Mouse (Mus musculus): ENCODE measurements at regions not wholly inside any gene's neighbourhood (a gene's known extent, or its start where the extent isn't known, plus 50 kb on each side); places are given as distances from the start of the nearest gene placed in this dataset.

DNA sequence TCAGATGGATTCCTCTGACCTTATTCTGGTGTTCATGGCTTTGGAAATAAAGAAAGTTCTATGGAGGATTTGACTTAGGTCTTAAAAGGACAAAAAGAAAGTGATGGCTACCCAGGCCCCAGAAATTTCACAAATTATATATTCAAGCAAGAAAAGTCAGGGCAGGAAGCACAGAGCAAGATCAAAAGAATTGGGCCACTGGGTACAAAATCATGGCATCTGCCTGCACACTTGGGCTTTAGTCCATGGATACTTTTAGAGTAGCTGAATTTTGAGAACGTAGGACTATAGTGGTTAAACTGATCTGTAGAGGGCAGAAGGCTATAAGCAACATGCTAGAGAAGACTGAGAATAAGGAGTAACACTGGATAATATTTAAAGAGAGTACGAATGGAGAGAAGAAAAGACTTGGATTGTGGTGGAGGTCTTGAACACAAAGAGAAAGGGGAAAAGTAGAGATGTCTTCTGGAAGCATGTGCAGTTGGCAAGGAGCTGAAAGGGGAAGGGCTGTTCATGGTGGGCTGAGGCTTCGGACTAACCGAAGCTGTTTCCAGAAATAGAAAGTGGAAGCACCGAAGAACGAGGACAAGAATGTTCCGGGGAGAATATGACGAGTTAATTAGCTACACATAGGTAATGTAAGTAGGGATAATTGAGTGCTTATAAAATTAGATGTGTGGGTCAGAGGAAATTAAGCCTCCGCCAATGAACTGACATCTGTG lies 168.2 kb upstream of the Itga4 start:
- DNase-seq: peak; percentile 25 to 28

DNA sequence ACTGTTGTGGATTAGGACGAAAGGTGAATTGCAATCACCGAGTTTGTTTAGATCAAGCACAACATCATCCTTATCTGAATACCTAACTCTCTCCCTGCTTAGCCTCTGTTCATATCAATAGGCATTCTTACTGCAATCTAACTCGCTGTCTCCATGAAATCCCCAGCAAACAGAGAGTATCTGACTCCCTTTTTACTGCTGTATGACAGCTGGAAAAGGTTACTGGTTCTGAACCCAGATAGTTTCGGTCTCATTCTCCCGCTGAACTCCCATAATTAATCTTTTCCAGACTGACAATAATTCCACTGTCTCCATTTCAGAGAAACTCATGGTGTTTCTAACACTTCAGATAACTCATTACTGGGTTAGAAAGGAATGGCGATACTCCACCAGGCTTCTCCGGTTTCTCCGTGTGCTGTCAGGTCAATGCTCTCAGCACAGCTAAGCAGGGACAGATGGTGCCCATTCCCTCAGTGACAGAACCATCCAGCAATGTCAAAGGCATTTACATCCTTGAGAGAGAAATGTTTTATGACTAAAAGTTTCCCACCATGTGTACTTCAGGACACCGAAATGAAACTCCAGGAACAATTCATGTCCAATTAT lies 167.5 kb upstream of the Itga4 start:
- peak; percentile 53 to 58 for DNase-seq

DNA sequence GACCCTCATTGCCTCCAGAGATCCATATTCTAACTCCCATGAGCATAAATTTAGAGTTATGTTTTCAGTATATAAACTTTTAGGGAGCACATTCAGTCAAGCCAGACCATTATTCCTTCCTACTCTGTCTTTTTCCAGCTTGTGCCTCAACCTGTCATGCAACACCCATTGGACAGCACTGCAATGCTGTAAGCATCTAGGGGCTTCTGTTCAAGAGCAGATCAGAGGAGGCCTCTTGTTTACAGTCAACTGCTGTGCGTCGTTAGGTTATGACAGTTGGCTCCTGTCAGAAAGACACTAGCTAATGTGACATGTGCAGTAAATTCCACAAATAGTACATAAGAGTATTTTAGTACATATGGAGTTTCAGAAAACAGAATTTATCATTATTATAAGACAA lies 165.0 kb upstream of the Itga4 start:
- no peak for DNase-seq

DNA sequence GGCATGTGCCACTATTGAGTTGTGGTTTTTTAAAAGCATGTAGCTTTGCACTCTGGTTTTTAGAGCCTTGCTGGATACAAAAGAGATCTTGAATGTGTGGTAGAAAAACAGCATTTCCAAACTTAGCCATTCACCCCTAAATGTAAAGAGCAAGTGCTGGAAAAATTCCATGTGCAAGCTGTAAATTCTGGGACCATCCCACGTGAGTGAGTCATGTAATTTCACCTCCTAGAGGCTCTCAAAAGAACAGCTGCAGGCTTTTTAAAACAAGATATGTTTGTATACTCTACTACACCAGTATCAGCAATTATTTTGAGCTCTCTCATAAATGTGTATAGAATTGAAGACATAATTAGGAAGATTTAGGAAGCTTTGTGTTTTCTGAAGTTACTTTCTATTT lies 160.9 kb upstream of the Itga4 start:
- DNase-seq: no peak

DNA sequence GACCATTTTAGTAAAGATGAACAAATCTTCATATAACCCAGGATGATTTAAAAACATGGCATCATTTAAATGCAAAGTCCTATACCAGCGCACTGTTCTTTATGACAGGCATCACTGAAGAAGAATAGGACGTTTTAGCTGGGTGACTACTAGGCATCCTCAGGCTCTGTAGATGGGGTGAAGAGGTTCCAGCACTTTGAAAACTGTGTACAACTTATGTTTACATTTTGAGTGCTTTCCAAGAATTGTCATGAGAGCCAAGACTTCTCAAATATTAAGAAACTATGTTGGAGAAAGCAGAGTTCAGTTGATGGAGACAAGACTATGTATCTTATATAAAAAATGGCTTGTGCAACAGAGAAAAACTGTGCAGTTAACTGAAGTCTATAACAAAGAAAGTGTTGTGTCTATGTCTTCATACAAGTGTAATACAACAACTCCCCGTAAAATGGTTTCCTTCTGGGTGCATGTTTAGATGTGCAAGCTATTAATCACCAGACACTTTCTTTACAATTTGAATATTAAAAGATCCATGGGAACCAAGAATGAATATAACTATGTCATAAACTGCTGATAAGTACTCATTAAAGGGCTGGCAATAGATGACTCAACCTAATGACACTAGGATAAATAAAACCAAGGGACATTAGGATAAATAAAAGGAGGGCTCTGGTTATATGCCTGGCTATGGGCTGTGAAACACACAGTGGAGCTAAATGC lies 158.5 kb upstream of the Itga4 start:
- no peak for DNase-seq

DNA sequence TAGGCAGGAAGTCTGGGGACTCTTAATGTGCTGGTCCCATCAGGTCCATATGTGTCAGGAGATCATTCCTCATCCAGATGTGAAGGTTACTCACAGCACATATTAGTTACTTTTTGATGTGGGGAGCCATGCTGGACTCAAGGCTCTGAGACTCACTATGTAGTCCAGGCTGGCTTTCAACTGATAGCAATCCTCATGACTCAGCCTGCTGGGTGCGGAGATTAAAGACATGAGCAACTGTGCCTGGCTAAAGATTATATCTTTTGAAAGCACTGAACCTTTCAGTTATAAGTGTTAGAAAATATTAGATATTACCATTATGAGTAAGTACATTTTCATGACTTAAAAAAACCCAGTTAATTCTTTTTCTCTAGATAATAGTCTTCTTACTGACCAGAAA lies 155.6 kb upstream of the Itga4 start:
- DNase-seq: no peak

DNA sequence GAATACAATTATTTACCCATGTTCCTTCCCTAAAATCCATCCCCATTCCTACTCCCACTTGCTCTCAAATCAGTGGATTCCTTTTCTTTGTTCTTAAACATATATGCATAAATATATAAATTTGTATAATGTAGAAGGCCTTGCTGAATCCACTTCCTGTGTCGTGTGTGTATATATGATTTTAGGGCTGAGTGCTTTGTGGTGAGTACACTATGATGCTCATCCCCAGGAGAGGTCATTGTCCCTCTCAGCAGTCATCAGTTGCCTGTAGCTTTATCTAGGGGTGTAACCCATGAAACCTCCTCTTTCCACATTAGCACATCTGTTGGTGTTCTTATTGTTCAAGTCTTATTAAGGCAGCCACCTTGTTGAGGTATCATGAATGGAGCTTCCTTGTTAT lies 143.6 kb upstream of the Itga4 start:
- DNase-seq: no peak

DNA sequence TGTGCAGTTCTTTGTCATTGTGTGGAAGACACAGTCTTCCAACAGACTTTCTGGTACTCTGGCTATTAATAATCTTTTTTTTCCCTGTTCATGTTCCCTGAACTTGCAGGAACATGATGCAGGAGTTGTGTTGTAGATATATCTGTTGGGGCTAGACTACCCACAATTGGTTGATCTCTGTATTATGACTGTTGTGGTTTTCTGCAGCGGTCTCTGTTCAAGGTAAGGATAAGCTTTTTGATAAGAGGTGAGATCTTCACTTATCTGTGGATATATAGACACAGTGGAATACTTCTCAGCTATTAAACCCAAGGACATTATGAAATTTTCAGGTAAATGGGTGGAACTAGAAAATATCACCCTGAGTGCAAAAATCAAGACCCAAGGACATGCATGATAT lies 143.2 kb upstream of the Itga4 start:
- DNase-seq: no peak

DNA sequence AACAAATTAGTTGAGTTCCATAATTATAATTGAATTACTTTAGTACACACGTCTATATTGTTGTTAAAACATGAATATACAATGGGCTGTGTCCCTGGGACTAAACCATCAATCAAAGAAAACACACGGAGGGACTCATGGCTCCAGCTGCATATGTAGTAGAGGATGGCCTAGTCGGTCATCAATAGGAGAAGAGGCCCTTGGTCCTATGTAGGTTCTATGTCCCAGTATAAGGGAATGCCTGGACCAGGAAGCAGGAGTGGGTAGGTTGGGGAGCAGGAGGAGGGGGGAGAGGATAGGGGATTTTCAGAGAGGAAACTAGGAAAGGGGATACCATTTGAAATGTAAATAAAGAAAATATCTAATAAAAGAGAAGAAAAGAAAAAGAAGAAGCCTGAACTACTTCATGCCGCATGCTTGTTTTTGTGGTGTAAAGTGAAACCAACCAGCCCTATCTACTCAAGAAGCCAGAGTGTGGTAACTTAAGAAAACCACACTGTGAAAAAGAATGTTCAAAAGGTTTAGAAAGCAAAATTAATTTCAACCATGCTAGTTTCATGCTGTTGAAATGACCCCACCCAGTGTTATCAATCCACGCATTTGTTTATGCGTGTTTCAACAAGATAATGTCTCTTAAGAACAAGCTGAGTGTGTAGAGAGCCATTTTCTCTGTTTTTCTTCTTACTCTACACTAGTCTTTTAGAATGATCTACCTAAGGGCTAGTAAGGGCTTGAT lies 134.4 kb upstream of the Itga4 start:
- DNase-seq: no peak

DNA sequence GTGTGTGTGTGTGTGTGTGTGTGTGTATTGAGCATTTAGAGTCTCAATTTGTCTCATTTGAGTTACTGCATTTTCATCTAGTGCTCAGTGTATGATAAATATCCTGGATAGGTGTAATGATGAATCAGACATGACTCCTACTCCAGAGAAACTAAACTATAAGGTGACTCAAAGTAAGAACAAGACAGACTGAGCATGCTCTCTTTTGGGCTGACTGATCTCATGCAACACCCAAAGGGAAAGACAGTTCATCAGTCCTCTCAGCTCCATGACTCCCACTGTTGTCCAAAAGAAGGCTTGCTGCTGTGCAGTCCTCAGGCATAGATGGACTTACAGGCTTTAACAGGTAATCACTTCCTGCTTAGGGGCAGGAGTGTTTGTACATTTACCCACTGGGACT lies 132.7 kb upstream of the Itga4 start:
- DNase-seq: no peak

DNA sequence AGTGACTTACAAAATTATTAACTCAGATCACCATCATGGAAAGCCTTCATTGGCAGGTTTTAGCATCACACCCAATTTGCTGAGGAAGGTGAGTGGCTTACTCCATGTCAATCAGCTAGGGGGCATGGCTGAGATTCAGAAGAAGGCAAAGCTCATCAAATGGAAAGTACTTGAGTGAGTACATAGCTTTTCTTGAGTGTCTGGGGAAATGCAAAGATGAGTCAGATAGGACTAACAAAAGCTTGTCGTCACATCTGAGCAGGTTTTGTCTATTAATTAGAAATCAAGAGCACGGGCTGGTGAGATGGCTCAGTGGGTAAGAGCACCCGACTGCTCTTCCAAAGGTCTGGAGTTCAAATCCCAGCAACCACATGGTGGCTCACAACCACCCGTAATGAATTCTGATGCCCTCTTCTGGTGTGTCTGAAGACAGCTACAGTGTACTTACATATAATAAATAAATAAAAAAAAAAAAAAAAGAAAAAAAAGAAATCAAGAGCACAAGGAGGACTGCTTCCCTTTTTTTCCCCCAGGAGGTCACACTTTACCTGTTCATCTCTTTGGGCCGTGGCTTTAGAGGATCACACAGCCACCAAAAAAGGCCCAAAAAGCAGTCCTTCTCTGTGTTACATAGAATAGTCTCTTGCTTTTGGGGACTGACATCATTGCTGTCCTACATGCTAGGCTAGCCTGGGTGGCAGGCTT lies 130.8 kb upstream of the Itga4 start:
- no peak for DNase-seq

DNA sequence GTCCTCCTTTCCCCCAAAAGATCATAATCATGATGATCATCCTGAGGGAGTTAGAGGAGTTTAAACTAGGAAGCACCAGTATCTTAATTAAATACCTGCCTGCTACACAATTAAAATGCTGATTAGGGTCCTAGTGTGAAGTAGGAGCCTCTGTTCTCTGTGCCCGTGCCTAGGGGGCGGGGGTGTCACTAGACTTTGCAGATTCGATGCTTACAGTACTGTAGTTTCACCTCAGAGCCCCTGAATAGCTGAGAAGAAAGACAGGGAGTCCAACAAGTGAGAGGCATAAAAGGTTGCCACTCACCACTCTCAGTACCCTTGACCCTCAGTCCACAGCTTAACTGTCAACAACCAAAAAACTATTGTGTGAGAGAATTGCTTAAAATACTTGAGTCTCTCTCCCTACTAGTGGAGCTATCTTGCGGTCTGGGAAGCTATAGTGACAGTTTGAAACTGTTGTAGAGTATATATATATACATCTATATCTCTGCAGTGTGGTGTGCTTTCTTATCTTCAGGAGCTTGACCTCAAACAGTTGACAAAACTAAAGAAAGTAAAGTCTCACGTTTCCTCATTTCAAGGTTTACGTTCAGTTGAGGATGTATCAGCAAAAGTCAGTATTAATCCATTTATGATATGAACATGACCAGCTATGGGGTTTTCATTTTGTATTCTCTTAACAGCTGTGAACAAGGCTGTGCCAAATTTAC lies 128.9 kb upstream of the Itga4 start:
- no peak for DNase-seq

DNA sequence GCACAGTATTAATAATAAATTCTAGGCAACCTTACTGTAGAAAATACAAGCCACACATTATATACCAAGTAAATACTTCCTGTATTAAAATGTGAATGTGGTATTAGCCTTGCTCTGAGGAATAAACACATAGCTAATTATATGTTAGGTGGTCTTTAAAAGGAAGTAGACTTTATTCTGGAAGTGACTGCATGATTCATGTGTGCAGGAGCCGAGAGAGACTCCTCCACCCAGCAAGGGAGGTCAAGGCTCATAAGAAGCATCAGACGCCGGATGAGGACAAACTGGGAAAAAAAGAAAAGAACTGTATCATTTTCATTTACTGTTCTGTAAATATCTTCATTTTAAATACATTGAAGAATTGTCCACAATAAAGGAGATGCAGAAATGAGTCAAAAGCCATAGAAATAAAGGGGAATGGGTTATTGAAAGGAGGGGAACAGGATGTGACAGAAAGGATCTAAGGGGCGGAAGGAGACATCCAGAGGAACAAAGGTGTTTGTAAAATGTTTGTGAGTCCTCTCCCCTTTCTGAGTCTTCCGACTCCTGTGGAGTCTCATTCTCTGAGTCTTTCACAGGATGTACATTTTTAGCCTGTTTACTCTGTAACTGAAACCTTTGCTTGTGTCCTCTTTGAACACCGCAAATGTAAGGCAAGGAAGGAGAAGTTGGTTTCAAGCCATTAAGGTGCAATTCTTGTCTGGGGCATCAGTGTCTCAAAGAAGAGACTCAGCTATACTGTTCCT lies 128.1 kb upstream of the Itga4 start:
- no peak for DNase-seq

DNA sequence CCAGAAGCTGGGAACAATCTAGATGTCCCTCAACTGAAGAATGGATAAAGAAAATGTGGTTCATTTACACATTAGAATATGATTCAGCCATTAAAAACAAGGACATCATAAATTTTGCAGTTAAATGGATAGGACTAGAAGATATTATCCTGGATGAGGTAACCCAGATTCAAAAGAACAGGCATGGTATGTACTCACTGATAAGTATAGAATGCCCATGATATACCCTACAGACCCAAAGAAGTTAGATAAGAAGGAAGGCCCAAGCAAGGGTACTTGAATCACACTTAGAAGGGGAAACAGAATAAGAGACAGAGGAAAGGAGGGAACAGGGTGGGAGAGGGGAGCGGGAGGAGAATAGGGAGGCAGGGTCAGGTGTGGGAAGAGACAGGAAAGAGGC lies 127.4 kb upstream of the Itga4 start:
- no peak for DNase-seq

DNA sequence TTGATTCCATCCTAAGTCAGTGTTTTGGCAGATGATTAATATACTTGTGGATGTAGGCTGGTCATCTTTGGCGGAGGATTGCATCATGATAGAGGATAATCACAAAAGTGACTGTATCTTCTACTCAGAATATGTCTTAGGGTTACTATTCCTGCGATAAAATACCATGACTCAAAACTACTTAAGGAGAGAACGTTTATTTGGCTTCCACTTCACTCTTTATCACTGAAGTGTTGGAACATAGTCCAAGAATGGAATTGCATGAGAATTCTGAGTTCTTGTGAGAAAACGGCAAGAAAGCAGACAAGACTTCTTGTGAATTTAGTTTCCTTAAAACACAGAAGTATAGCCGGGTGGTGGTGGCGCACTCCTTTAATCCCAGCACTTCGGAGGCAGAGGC lies 124.6 kb upstream of the Itga4 start:
- no peak for DNase-seq

DNA sequence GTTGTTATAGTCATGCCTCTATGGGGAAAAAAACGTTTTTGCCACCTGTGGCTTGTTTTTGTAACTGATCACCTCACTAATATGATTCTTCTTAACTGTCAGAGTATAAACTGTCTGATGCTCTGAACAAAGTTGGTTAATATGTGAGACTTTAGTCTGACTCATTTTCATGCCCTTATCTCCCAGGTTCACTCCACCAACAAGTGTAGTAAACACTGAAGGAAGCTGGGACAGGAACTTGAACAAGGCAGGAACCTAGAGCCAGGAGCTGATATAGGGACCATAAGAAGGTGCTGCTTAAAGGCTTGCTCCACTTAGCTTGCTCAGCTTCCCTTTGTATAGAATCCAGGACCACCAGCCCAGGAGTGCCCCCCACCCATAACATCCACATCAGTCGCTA lies 124.0 kb upstream of the Itga4 start:
- DNase-seq: no peak

DNA sequence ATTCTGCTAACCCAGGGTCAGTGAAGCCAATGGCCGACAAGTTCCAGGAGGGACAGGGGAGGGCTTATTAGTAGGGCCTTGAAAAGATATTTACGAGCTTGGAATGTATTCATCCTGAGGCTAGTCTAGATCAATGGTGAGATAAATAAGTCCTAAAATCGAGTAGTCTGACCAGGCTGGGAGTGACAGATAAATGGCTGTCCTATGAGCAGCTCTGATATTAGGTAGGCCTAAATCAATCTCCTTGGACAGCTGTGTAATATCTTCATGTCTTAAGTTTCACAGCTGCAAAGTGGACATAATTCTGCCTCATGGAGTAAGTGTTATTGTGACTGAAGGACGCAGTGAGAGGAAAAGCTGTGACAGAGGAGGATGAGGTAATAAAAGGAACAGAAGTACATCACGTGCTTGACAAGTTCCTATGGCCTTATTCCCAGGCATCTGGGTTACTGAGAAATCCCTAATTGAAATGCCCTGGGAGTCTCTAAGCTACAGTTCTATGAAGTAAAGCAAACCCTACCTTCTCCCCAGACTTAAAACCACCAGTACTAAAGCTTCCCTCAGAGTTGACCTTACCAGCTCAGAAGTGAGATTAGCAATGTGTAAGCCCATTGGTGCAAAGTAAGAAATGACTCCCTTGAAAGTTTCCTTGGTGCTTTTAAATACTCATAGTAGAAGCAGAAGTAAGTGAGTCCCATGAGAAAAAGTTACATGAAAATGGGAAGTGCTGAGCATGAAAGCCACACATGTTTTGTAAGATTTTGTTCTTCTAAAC lies 123.3 kb upstream of the Itga4 start:
- no peak for DNase-seq

DNA sequence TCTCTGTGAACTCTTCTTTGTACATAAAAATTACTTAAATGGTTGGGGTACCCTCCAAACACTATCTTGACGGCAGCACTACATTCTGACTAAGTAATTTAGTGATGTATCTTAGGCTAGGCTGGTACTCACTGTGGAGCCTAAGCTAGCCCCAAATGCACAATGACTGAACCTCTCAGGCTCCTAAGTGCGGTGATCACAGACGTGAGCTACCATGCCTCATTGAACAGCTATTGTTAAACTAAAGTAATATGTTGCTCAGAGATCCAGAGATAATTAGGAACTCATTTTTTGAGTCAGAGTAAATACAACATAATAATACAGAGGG lies 122.7 kb upstream of the Itga4 start:
- no peak for DNase-seq

DNA sequence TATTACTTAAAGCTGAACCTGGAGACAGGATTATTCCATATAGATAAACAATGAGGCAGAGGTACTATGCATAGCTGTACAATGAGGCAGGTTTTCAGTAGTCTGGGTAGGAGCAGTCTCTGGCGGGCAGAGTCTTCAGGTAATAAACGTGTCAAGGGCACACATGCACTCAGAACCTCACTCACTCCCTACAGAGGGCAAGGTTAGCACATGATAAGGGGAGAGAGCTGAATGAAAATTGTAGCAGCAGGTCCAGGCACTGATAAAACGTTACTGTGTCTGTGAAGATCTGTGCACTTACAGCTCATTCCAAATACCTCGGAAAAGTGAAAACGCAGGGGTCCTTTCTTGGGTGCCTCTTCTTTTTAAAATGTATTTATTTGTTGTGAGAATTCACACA lies 120.9 kb upstream of the Itga4 start:
- DNase-seq: no peak

DNA sequence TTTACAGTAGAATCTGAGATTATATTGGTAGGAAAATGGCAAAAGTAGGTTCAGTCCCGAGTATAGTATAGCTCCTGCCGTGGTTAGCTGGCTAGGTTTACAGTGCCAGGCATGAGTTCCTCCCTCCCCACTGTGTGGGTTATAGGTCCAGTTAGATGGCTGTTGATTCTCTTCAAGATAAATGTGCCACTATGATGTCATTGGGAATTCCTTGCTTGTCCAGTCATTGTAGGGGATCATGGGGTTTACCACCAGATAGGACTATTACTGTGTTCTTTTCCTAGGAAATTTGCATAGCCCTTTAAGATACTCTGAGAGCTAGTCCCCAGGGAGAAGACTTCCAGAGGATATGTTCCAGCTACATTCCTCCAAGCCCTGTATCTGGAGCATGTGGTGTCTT lies 119.2 kb upstream of the Itga4 start:
- DNase-seq: no peak
